Mouse (Mus musculus) testis, adult 2 months (tissue): ENCODE measurements around the gene Tnnt3. TPM values are rescaled to one million over a fixed set of nuclear protein-coding genes. Genes with fewer than 3 reads are reported as not detected.

ENCODE experiments used
- H3K27ac ChIP-seq: fragments of 200-500 bp; 2 replicates; pipeline ENCODE4 v1.5.1; 2012; ENCODE audit warnings: low read depth, low read length; ENCODE audit not compliant: control insufficient read depth, insufficient read depth
- H3K27me3 ChIP-seq: fragments of 200-500 bp; 2 replicates; pipeline ENCODE4 v1.6.1; 2012; ENCODE audit warnings: mild to moderate bottlenecking, low read length, moderate library complexity; ENCODE audit not compliant: control insufficient read depth, insufficient read depth
- H3K36me3 ChIP-seq: fragments of 200-500 bp; 2 replicates; pipeline ENCODE4 v1.6.1; 2012; ENCODE audit warnings: mild to moderate bottlenecking, low read length; ENCODE audit not compliant: control insufficient read depth, insufficient read depth
- H3K4me1 ChIP-seq: fragments of 200-500 bp; 2 replicates; pipeline ENCODE4 v1.6.1; 2012; ENCODE audit warnings: low read length; ENCODE audit not compliant: control insufficient read depth, insufficient read depth
- H3K4me3 ChIP-seq: fragments of 200-500 bp; 2 replicates; pipeline ENCODE4 v1.5.1; 2012; ENCODE audit warnings: low read depth, mild to moderate bottlenecking, low read length, moderate library complexity, mixed read lengths; ENCODE audit not compliant: control insufficient read depth
- CTCF ChIP-seq: fragments of 200-500 bp; IDR thresholded peaks from 2 replicates; pipeline ENCODE4 v1.5.1; 2012; ENCODE audit warnings: low read depth, mild to moderate bottlenecking, inconsistent platforms, low read length, moderate library complexity; ENCODE audit not compliant: control insufficient read depth, insufficient read depth, insufficient replicate concordance
- POLR2A ChIP-seq: fragments of 200-500 bp; IDR thresholded peaks from 2 replicates; pipeline ENCODE4 v1.6.1; 2012; ENCODE audit warnings: low read depth, mild to moderate bottlenecking, inconsistent platforms, low read length, moderate library complexity; ENCODE audit not compliant: control insufficient read depth
- polyA plus RNA-seq: library from polyadenylated mRNA; depleted of rRNA; stranded (reverse); fragments of >200 nt; gene quantifications from 2 replicates; pipeline ENCODE4 v1.2.3, GENCODE M21; 2012; rRNA removed

The Tnnt3 gene
- polyA plus RNA-seq, result not detected in 2 replicates

DNA sequence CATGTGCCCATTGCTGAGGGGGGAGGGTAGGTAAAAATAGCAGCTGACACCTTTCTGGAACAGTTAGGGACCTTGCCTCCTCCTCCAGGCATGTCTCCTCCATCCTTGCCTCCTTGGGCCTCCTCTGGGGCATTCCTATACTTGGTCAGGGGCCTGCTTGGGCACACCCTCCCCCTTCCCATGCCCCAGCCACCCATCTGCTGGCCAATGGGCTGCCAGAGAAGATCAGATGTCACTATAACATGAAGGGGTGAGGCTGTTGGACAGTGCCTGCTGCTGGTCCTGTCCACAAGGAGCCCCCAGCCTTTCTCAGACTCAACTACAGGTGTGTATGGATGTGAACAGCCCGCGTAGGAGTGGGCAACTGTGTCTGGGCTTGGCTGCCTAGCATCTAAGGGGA, at the start of gene Tnnt3:
TSS of gene Tnnt3 (plus strand) at position 262 of the 400 bp plus-strand sequence.
- no peaks in the 10 kb centered on the region for H3K27me3 ChIP-seq
- H3K4me1 ChIP-seq, result no peaks in the 10 kb centered on the region
- H3K27ac ChIP-seq, result no peak within 1 kb of the TSS
- no peak within 1 kb of the TSS for H3K4me3 ChIP-seq
- no peaks in the 10 kb centered on the region for H3K36me3 ChIP-seq
- TF ChIP-seq CTCF (no peak), POLR2A (no peak)

DNA sequence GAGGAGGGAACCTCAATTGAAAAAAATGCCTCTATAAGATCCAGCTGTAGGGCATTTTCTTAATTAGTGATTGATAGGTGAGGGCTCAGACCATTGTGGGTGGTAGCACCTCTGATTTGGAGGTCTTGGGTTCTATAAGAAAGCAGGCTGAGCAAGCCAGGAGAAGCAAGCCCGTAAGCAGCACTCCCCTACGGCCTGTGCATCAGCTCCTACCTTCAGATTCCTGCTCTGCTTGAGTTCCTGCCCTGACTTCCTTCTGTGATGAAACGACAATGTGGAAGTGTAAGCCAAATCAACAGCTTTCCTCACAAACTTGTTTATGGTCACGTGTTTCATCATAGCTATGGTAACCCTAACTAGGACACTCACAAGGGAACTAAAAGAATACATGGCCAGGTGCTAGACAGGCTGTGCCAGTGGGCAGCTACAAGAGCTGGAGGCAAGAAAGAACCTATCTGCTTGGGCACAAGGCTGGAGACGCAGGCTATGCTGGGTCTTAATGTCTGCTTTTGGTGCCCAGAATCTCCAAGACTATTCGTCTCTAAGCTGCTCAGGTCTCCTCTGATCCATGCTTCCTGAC, 49.5 kb upstream of the Tnnt3 start:
- TF ChIP-seq CTCF, result no peak
- TF ChIP-seq POLR2A, result no peak
- Histone ChIP-seq H3K36me3 (no peaks in the 10 kb centered on the region), H3K27ac (no peak overlapping the region), H3K4me1 (no peaks in the 10 kb centered on the region), H3K27me3 (no peaks in the 10 kb centered on the region), H3K4me3 (no peak overlapping the region)

DNA sequence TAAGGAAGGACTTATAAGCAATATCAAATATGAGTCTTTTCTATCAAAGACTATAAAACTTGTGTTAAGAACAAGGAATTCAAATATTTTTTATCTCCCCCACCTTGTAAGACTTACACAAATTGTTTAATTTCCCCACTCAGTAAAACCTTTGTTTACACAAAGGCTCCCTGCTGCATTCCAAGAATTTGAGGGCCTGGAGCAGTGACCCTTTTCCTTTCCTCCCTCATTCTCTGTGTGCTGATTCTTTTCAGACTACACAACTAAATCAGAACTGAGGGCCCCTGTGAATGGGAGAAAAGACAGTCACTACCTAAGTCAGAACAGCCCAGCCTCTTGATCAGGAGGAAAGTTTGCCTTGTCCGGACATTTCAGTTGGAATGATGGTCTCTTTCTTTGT, 43.9 kb upstream of the Tnnt3 start:
- Histone ChIP-seq H3K27me3 (no peaks in the 10 kb centered on the region), H3K27ac (no peak overlapping the region), H3K36me3 (no peaks in the 10 kb centered on the region), H3K4me3 (no peak overlapping the region), H3K4me1 (no peaks in the 10 kb centered on the region)
- TF ChIP-seq CTCF, result no peak
- no peak for TF ChIP-seq POLR2A

DNA sequence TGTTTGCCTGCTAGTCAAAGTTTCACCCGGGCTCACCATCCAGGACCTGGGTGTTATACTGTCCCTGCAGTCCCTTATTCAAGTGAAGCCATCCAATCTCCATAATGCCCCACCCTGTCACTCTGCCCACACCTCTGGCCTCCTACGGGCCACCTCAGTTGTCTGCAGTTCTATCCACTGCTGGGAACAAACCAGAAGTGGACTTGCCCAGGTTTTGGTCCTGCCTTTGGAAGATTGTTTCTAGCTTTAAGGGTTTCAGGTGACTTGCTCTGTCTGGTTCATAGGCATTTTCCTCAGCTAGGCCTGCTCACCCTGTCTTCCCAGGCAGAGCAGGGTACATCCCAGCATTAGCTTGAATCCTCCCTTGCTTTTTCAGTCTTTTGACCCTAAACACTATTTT, 43.4 kb upstream of the Tnnt3 start:
- Histone ChIP-seq H3K36me3 (no peaks in the 10 kb centered on the region), H3K27ac (no peak overlapping the region), H3K4me1 (no peaks in the 10 kb centered on the region)

DNA sequence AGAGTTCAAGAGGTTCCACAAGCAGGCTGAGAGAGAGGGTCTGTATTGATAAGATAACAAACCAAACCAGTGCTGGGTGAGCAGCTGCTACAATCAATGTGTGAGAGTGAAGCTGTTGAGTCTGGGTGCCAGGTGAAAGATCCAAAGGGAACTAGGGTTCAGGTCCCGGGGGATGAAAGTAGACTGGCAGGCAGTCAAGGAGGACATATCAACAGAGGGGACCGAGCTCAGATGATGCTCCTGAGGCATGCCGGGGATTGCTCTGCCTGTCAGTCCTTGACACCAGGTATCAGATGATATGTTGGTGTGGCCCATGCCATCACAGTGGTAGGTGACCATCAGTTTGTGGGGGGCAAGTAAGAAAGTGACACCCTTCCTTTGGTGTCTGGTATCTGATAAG, 41.8 kb upstream of the Tnnt3 start:
- Histone ChIP-seq H3K4me1 (no peaks in the 10 kb centered on the region; the same call in 1 of the 2 replicates), H3K36me3 (no peaks in the 10 kb centered on the region), H3K27me3 (no peaks in the 10 kb centered on the region), H3K27ac (no peak overlapping the region), H3K4me3 (no peak overlapping the region)
- TF ChIP-seq POLR2A (no peak), CTCF (no peak)

More for the DNA sequence above, 43.4 kb upstream of the Tnnt3 start:
- Histone ChIP-seq H3K27me3 (no peaks in the 10 kb centered on the region), H3K4me3 (no peak overlapping the region)
- TF ChIP-seq CTCF (no peak), POLR2A (no peak)

DNA sequence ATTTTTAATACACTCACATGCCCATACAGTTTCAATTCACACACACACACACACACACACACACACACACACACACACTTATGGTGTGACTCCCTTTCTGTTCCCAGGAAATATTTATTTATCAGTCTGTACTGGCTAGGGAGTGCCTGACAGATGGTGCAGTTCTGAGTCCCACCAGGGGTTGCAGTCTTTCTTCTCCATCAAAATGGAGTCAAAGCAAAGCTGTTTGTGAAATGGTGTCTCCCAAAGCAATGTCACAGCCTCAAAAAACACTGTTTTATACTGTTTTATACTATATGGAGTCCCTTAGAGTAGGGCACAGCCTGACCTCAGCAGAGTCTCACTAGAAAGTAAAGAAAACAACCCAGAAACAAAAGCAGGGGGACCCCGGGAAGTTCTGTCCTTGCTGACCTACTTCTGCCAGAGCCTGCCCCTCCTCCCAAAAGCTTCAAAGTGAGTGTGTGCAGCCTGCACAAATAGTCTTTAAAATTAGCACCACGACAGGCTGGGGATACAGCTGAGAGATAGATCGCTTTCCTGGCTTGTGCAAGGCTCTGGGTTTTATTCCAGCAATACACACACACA, 41.3 kb upstream of the Tnnt3 start:
- no peaks in the 10 kb centered on the region; the same call in 1 of the 2 replicates for H3K4me1 ChIP-seq

DNA sequence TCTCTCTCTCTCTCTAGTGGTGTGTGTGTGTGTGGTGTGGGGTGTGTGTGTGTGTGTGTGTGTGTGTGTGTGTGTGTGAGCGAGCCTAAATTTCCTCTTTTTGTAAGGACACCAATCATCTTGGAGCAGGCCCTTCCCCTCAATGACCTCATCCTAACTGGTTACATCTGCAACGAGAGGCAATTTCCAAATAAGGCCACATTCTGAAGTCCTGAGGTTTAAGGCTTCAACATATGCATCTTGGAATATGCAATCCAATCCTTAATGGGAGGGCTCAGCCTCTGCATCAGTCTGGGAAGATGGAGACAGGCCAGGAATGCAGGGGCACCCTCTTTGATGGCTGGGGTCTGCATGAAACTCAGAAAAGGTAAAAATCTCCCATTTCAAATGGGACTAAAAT, 40.6 kb upstream of the Tnnt3 start:
- no peak overlapping the region for H3K4me3 ChIP-seq
- no peaks in the 10 kb centered on the region for H3K36me3 ChIP-seq
- H3K4me1 ChIP-seq, result no peaks in the 10 kb centered on the region; the same call in 1 of the 2 replicates
- H3K27me3 ChIP-seq, result no peaks in the 10 kb centered on the region
- no peak overlapping the region for H3K27ac ChIP-seq
- no peak for TF ChIP-seq CTCF
- no peak for TF ChIP-seq POLR2A

More for the DNA sequence above, 41.3 kb upstream of the Tnnt3 start:
- H3K27me3 ChIP-seq, result no peaks in the 10 kb centered on the region
- TF ChIP-seq POLR2A (no peak), CTCF (no peak)
- H3K36me3 ChIP-seq, result no peaks in the 10 kb centered on the region
- H3K27ac ChIP-seq, result no peak overlapping the region
- no peak overlapping the region for H3K4me3 ChIP-seq

DNA sequence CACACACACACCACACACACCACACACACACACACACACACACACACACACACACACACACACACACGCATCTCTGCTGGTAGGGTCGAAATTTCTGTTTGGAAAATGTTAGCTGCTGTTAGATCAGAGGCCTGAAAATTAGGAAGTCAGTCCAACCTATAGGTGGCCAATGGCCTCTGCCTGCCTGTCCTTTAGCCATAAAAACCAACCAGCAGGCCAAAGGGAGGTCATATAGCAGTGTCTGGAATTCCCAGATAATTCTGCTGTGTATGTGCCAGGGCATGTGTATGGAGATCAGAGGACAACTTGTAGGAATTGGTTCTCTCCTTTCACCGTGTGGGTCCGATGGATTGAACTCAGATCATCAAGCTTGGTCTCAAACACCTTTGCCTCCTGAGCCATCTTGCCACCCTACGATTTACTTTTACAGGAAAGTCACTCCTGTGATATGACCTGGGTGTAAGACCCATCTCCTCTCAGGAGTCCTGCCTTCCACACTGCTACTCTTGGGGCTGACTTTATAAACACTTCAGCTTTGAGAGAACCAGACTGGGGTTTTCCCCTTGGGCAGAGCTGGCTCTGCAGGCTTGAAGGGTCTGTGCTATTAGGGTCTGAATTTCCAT, 39.8 kb upstream of the Tnnt3 start:
- Histone ChIP-seq H3K36me3 (no peaks in the 10 kb centered on the region), H3K27me3 (no peaks in the 10 kb centered on the region), H3K4me3 (no peak overlapping the region), H3K27ac (no peak overlapping the region), H3K4me1 (no peaks in the 10 kb centered on the region; the same call in 1 of the 2 replicates)
- TF ChIP-seq CTCF (no peak), POLR2A (no peak)
